In genomic region chr7:35756510-35757440, GRCm38 (mm10) we compare ENCODE assay signal across 8 mouse cellular contexts. TPM values are rescaled to one million over a fixed set of nuclear protein-coding genes. Genes with fewer than 3 reads are reported as not detected.
DNase-seq lines count a peak whose midpoint lies in the region; ATAC-seq and TF ChIP-seq lines count a peak whose summit lies in the region.

No protein-coding gene starts in this region.

- H3K36me3 ChIP-seq in forebrain, postnatal 0 days (ENCODE audit: insufficient read depth) = no peaks in the 10 kb centered on the region
- no peaks in the 10 kb centered on the region for H3K36me3 ChIP-seq in forebrain, embryonic 12.5 days (replicated peaks)
- no peaks in the 10 kb centered on the region for H3K36me3 ChIP-seq in liver, adult 2 months (ENCODE audit: control insufficient read depth, insufficient read depth, low read length)

- no peak for DNase-seq in forebrain, postnatal 0 days
- DNase-seq in right cerebral cortex, postnatal 25 days = peak; percentile 20
- DNase-seq in right cerebral cortex, postnatal 10 days (ENCODE audit: low spot score in 2 of 2) = no peak
- no peak for DNase-seq in liver, adult 2 months (ENCODE audit: extremely low read depth, low read depth, low spot score)
- DNase-seq in urinary bladder, adult 2 months (ENCODE audit: low spot score) = no peak
- DNase-seq in layer of hippocampus, postnatal 14 days (ENCODE audit: low spot score in 2 of 2) = no peak

- no peaks in the 10 kb centered on the region for H3K4me1 ChIP-seq in forebrain, postnatal 0 days (ENCODE audit: insufficient read depth)
- H3K4me1 ChIP-seq in forebrain, embryonic 12.5 days = peaks cover 16% of the 10 kb centered on the region
- peaks cover 4% of the 10 kb centered on the region; the same call in 1 of the 2 replicates for H3K4me1 ChIP-seq in liver, adult 2 months (ENCODE audit: control insufficient read depth, insufficient read depth, low read length)

- ATAC-seq in forebrain, postnatal 0 days = no peak
- ATAC-seq in forebrain, embryonic 12.5 days (ENCODE audit: low FRiP score) = no peak
- ATAC-seq in activated CD4-positive, CD25-positive, alpha-beta regulatory T cell, adult 4 months = no peak

- WGBS in forebrain, postnatal 0 days = 43% methylated on average over 14 of the region's 14 CpGs
- WGBS in forebrain, embryonic 12.5 days = 39% methylated on average over 14 of the region's 14 CpGs
- WGBS in liver, adult 2 months = 41% methylated on average over 14 of the region's 14 CpGs

- no peak overlapping the region for H3K9ac ChIP-seq in forebrain, postnatal 0 days
- no peak overlapping the region for H3K9ac ChIP-seq in forebrain, embryonic 12.5 days
- H3K9ac ChIP-seq in liver, adult 2 months (ENCODE audit: low read depth, low read length) = no peak overlapping the region

- no peak overlapping the region for H3K4me2 ChIP-seq in forebrain, postnatal 0 days (ENCODE audit: low read depth)
- H3K4me2 ChIP-seq in forebrain, embryonic 12.5 days = no peak overlapping the region

- H3K4me3 ChIP-seq in forebrain, postnatal 0 days (ENCODE audit: low read depth, low read length) = no peak overlapping the region
- no peak overlapping the region for H3K4me3 ChIP-seq in forebrain, embryonic 12.5 days (replicated peaks)
- H3K4me3 ChIP-seq in liver, adult 2 months (ENCODE audit: insufficient read depth, low read depth, low read length) = no peak overlapping the region

- TF ChIP-seq POLR2A in liver, adult 2 months (IDR thresholded peaks at IDR 0.05; ENCODE audit: extremely low read depth, insufficient read depth, low read length) = no peak

- TF ChIP-seq CTCF in forebrain, postnatal 0 days (IDR thresholded peaks at IDR 0.05; ENCODE audit: low read depth) = peak; percentile 54
- TF ChIP-seq CTCF in liver, adult 2 months (IDR thresholded peaks at IDR 0.05; ENCODE audit: low read depth, low read length) = peak; percentile 59

- H3K27ac ChIP-seq in forebrain, postnatal 0 days (ENCODE audit: low read depth, low read length) = no peak overlapping the region
- H3K27ac ChIP-seq in forebrain, embryonic 12.5 days = no peak overlapping the region
- no peak overlapping the region for H3K27ac ChIP-seq in liver, adult 2 months (replicated peaks; ENCODE audit: insufficient read depth, low read depth, low read length)

- H3K79me2 ChIP-seq in liver, adult 2 months (ENCODE audit: control insufficient read depth, insufficient read depth, low read length) = no peaks in the 10 kb centered on the region

- H3K9me3 ChIP-seq in forebrain, postnatal 0 days (ENCODE audit: low read length) = no peaks in the 10 kb centered on the region
- H3K9me3 ChIP-seq in forebrain, embryonic 12.5 days = no peaks in the 10 kb centered on the region

- H3K27me3 ChIP-seq in forebrain, postnatal 0 days (ENCODE audit: insufficient read depth, low read length) = no peaks in the 10 kb centered on the region
- H3K27me3 ChIP-seq in forebrain, embryonic 12.5 days = peaks cover 4% of the 10 kb centered on the region; the same call in 1 of the 2 replicates
- no peaks in the 10 kb centered on the region for H3K27me3 ChIP-seq in liver, adult 2 months (ENCODE audit: control insufficient read depth, insufficient read depth, low read length)

RNA-seq across cellular contexts. Expression of gene Dpy19l3, which starts 2.5 kb away (rescaled TPM):
- total RNA-seq in forebrain, postnatal 0 days (2014; rRNA removed) = 33.4 and 38.8 TPM in 2 replicates
- 26.1 and 38.8 TPM in 2 replicates for polyA plus RNA-seq in forebrain, postnatal 0 days (2015; fragmentation: Nextera tagmentation; extraction: Ambion mirVana)
- polyA plus RNA-seq in forebrain, embryonic 12.5 days (2016; fragmentation: Nextera tagmentation; extraction: Ambion mirVana) = 40.4 and 42.5 TPM in 2 replicates
- 3.8 and 3.9 TPM in 2 replicates for total RNA-seq in liver, adult 2 months (2014; rRNA removed)
- 1.5 and 2.4 TPM in 2 replicates for polyA plus RNA-seq in liver, adult 2 months (2012; rRNA removed)
- polyA plus RNA-seq in activated CD4-positive, CD25-positive, alpha-beta regulatory T cell, adult 4 months (2017; shearing (Covaris generic)) = 10 to 100 TPM; 28.4 to 37.8 TPM
- polyA plus RNA-seq in urinary bladder, adult 2 months (2012; rRNA removed) = 7.2 and 9.5 TPM in 2 replicates
- total RNA-seq in layer of hippocampus, postnatal 14 days (2021) = 10 to 100 TPM; 70.9 to 71.6 TPM

RNA-seq across cellular contexts. Expression of gene Zfp507, which starts 46.0 kb away (rescaled TPM):
- 20.2 and 30.5 TPM in 2 replicates for total RNA-seq in forebrain, postnatal 0 days (2014; rRNA removed)
- polyA plus RNA-seq in forebrain, postnatal 0 days (2015; fragmentation: Nextera tagmentation; extraction: Ambion mirVana) = 4.9 and 8.1 TPM in 2 replicates
- 23.2 and 26.9 TPM in 2 replicates for polyA plus RNA-seq in forebrain, embryonic 12.5 days (2016; fragmentation: Nextera tagmentation; extraction: Ambion mirVana)
- 12.2 and 14.2 TPM in 2 replicates for total RNA-seq in liver, adult 2 months (2014; rRNA removed)
- 3.6 and 4.9 TPM in 2 replicates for polyA plus RNA-seq in liver, adult 2 months (2012; rRNA removed)
- polyA plus RNA-seq in activated CD4-positive, CD25-positive, alpha-beta regulatory T cell, adult 4 months (2017; shearing (Covaris generic)) = 1 to 10 TPM; 4.6 to 6.8 TPM
- 11.5 and 12.0 TPM in 2 replicates for polyA plus RNA-seq in urinary bladder, adult 2 months (2012; rRNA removed)
- total RNA-seq in layer of hippocampus, postnatal 14 days (2021) = 10 to 100 TPM; 28.3 to 30.5 TPM
